Mouse (Mus musculus): ENCODE measurements around the gene Hoxa10. TPM values are rescaled to one million over a fixed set of nuclear protein-coding genes. Genes with fewer than 3 reads are reported as not detected.

Gene Hoxa10
- total RNA-seq (2021): not detected

- DNase-seq (ENCODE audit: extremely low spot score in 1 of 2, low spot score in 2 of 2): peak in 1 of 2 experiments; percentile 70
- intact Hi-C loops (cut with DNase I): no loop called here
Measured at GRCm38 (mm10) chr6:52240389-52241000, at the start of gene Hoxa10. TSS of gene Hoxa10 (minus strand) at chr6:52240854.

- intact Hi-C loops (cut with DNase I): no loop called here
- DNase-seq (ENCODE audit: extremely low spot score in 1 of 2, low spot score in 2 of 2): no peak
Measured at GRCm38 (mm10) chr6:52290186-52290585, 49.5 kb upstream of the Hoxa10 start.

GRCm38 (mm10) chr6:52283896-52284295 lies 43.2 kb upstream of the Hoxa10 start:
- intact Hi-C loops (cut with DNase I): no loop called here
- DNase-seq (ENCODE audit: extremely low spot score in 1 of 2, low spot score in 2 of 2): no peak

- intact Hi-C loops (cut with DNase I): no loop called here
- no peak for DNase-seq (ENCODE audit: extremely low spot score in 1 of 2, low spot score in 2 of 2)
Measured at GRCm38 (mm10) chr6:52281084-52281483, 40.4 kb upstream of the Hoxa10 start.

GRCm38 (mm10) chr6:52276920-52277319 lies 36.3 kb upstream of the Hoxa10 start:
- DNase-seq (ENCODE audit: extremely low spot score in 1 of 2, low spot score in 2 of 2): no peak
- intact Hi-C loops (cut with DNase I): loop anchor here (10.0 kb wide), 2 partner anchors 298 to 438 kb away; partner anchors contain the start of gene Tax1bp1

GRCm38 (mm10) chr6:52276382-52276781 lies 35.7 kb upstream of the Hoxa10 start:
- intact Hi-C loops (cut with DNase I): loop anchor here (10.0 kb wide), 2 partner anchors 298 to 438 kb away; partner anchors contain the start of gene Tax1bp1

GRCm38 (mm10) chr6:52275563-52276280 lies 35.1 kb upstream of the Hoxa10 start:
- DNase-seq (ENCODE audit: extremely low spot score in 1 of 2, low spot score in 2 of 2): no peak
- intact Hi-C loops (cut with DNase I): loop anchor here (10.0 kb wide), 2 partner anchors 299 to 439 kb away; partner anchors contain the start of gene Tax1bp1

More at GRCm38 (mm10) chr6:52276382-52276781, 35.7 kb upstream of the Hoxa10 start:
- no peak for DNase-seq (ENCODE audit: extremely low spot score in 1 of 2, low spot score in 2 of 2)

GRCm38 (mm10) chr6:52274576-52274975 lies 33.9 kb upstream of the Hoxa10 start:
- intact Hi-C loops (cut with DNase I): loop anchor here (10.0 kb wide), 2 partner anchors 300 to 440 kb away; partner anchors contain the start of gene Tax1bp1
- DNase-seq (ENCODE audit: extremely low spot score in 1 of 2, low spot score in 2 of 2): no peak

- intact Hi-C loops (cut with DNase I): loop anchor here (10.0 kb wide), 2 partner anchors 301 to 441 kb away; partner anchors contain the start of gene Tax1bp1
- DNase-seq (ENCODE audit: extremely low spot score in 1 of 2, low spot score in 2 of 2): no peak
Measured at GRCm38 (mm10) chr6:52273656-52274280, 33.1 kb upstream of the Hoxa10 start.

- DNase-seq (ENCODE audit: extremely low spot score in 1 of 2, low spot score in 2 of 2): no peak
- intact Hi-C loops (cut with DNase I): loop anchor here (10.0 kb wide), 2 partner anchors 302 to 442 kb away; partner anchors contain the start of gene Tax1bp1
Measured at GRCm38 (mm10) chr6:52272766-52273655, 32.4 kb upstream of the Hoxa10 start.

- DNase-seq (ENCODE audit: extremely low spot score in 1 of 2, low spot score in 2 of 2): peak; percentile 45 to 56
- intact Hi-C loops (cut with DNase I): loop anchor here (10.0 kb wide), 2 partner anchors 304 to 444 kb away; partner anchors contain the start of gene Tax1bp1
Measured at GRCm38 (mm10) chr6:52270494-52271480, 30.1 kb upstream of the Hoxa10 start.

- no peak for DNase-seq (ENCODE audit: extremely low spot score in 1 of 2, low spot score in 2 of 2)
- intact Hi-C loops (cut with DNase I): loop anchor here (10.0 kb wide), 1 partner anchor 46 kb away; the partner anchor contains the start of gene Evx1
Measured at GRCm38 (mm10) chr6:52268756-52269155, 28.1 kb upstream of the Hoxa10 start.

GRCm38 (mm10) chr6:52268341-52268740 lies 27.7 kb upstream of the Hoxa10 start:
- intact Hi-C loops (cut with DNase I): loop anchor here (10.0 kb wide), 1 partner anchor 46 kb away; the partner anchor contains the start of gene Evx1
- DNase-seq (ENCODE audit: extremely low spot score in 1 of 2, low spot score in 2 of 2): no peak

- intact Hi-C loops (cut with DNase I): loop anchor here (10.0 kb wide), 1 partner anchor 47 kb away; the partner anchor contains the start of gene Evx1
- DNase-seq (ENCODE audit: extremely low spot score in 1 of 2, low spot score in 2 of 2): no peak
Measured at GRCm38 (mm10) chr6:52267691-52268090, 27.0 kb upstream of the Hoxa10 start.

- intact Hi-C loops (cut with DNase I): loop anchor here (10.0 kb wide), 1 partner anchor 48 kb away; the partner anchor contains the start of gene Evx1
- DNase-seq (ENCODE audit: extremely low spot score in 1 of 2, low spot score in 2 of 2): no peak
Measured at GRCm38 (mm10) chr6:52267221-52267620, 26.6 kb upstream of the Hoxa10 start.

GRCm38 (mm10) chr6:52266666-52266985 lies 26.0 kb upstream of the Hoxa10 start:
- intact Hi-C loops (cut with DNase I): loop anchor here (10.0 kb wide), 1 partner anchor 48 kb away; the partner anchor contains the start of gene Evx1

More at GRCm38 (mm10) chr6:52266666-52266985, 26.0 kb upstream of the Hoxa10 start:
- no peak for DNase-seq (ENCODE audit: extremely low spot score in 1 of 2, low spot score in 2 of 2)
